Mouse (Mus musculus): ENCODE data around the gene Tbc1d23.

Gene Tbc1d23

GRCm38 (mm10) chr16:57157728-57158127, 73.6 kb downstream of the Tbc1d23 start:
- no peak for DNase-seq

GRCm38 (mm10) chr16:57157076-57157475, 74.2 kb downstream of the Tbc1d23 start:
- no peak for DNase-seq

GRCm38 (mm10) chr16:57155899-57156298, 75.4 kb downstream of the Tbc1d23 start:
- no peak for DNase-seq

GRCm38 (mm10) chr16:57151437-57151836, 79.9 kb downstream of the Tbc1d23 start:
- DNase-seq, result no peak

GRCm38 (mm10) chr16:57144741-57145140, 86.6 kb downstream of the Tbc1d23 start:
- DNase-seq, result no peak

- no peak for DNase-seq
Measured at GRCm38 (mm10) chr16:57133611-57134010, 97.7 kb downstream of the Tbc1d23 start.

GRCm38 (mm10) chr16:57132326-57132725, 99.0 kb downstream of the Tbc1d23 start:
- no peak for DNase-seq

GRCm38 (mm10) chr16:57131544-57131943, 99.8 kb downstream of the Tbc1d23 start:
- DNase-seq, result no peak

GRCm38 (mm10) chr16:57130752-57131400, 100.4 kb downstream of the Tbc1d23 start:
- no peak for DNase-seq

GRCm38 (mm10) chr16:57127825-57128224, 103.5 kb downstream of the Tbc1d23 start:
- no peak for DNase-seq

- no peak for DNase-seq
Measured at GRCm38 (mm10) chr16:57126268-57126667, 105.0 kb downstream of the Tbc1d23 start.

- DNase-seq, result no peak
Measured at GRCm38 (mm10) chr16:57122682-57123445, 108.4 kb downstream of the Tbc1d23 start.

GRCm38 (mm10) chr16:57121816-57122415, 109.4 kb downstream of the Tbc1d23 start:
- no peak for DNase-seq

- peak; percentile 91 for DNase-seq
Measured at GRCm38 (mm10) chr16:57120913-57121815, 110.1 kb downstream of the Tbc1d23 start, which contains the start of gene Tomm70a. Gene Tomm70a, plus strand, starts transcription at chr16:57121703.

All from thymus, postnatal 4 days (tissue).